Mouse (Mus musculus): Measurements from ENCODE around the gene Olfr960.

GRCm38 (mm10) chr9:39611953-39612352 lies 9.2 kb upstream of the Olfr960 start:
- TF ChIP-seq CTCF (IDR thresholded peaks at IDR 0.05; ENCODE audit: extremely low read depth, insufficient read length, insufficient replicate concordance, low read depth, low read length) (no peak), POLR2A (IDR thresholded peaks at IDR 0.05; ENCODE audit: low read depth, low read length) (no peak)
